Mouse (Mus musculus): ENCODE results near the gene Ttc8. TPM values are rescaled to one million over a fixed set of nuclear protein-coding genes. Genes with fewer than 3 reads are reported as not detected.

The Ttc8 gene
- polyA plus RNA-seq, 1 experiment from 2014 or later, result 10.2 TPM

- DNase-seq (ENCODE audit: low spot score), result no peak
Measured at GRCm38 (mm10) chr12:99028665-99029064, 108.3 kb downstream of the Ttc8 start.

DNA sequence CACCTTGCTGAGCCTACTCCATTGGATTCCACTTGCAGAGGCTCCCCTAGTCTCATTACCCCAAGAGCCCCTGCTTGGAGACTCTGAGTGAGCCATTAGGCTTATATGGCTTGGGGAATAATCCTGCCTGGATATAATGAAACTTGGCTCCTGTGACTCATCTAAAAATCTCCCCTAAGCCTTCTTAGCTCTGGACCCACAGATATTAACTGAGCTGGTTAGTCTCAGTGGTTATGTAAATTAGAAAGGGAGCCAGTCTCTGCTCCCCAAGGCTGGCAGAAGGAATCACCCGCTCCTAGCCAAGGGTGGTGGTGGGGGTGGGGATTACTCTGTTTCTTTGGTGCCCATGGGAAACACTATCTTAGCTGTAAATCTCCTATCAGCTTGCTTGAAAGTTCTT, 109.6 kb downstream of the Ttc8 start:
- no peak for DNase-seq (ENCODE audit: low spot score)

Other genes with a start within 250 kb of the Ttc8 start
- 1.4 and 1.6 TPM in 2 replicates for gene Ptpn21, start 183.2 kb upstream of the Ttc8 start, polyA plus RNA-seq (2015; fragmentation: Nextera tagmentation; extraction: Ambion mirVana)
- gene Zc3h14, start 173.6 kb upstream of the Ttc8 start, polyA plus RNA-seq (2015; fragmentation: Nextera tagmentation; extraction: Ambion mirVana), result 96.2 and 101 TPM in 2 replicates
- 3.1 and 4.7 TPM in 2 replicates for gene Eml5, start 19.1 kb upstream of the Ttc8 start, polyA plus RNA-seq (2015; fragmentation: Nextera tagmentation; extraction: Ambion mirVana)